Mouse (Mus musculus) pancreas, adult 10 weeks (tissue): ENCODE measurements around the gene Gm15557. TPM values are rescaled to one million over a fixed set of nuclear protein-coding genes. Genes with fewer than 3 reads are reported as not detected.

Source experiments
- polyA plus RNA-seq: library from polyadenylated mRNA; stranded (reverse); fragments of 350-450 nt; fragmentation: Illumina TruSeq; extraction: RNeasy Lipid Tissue Mini Kit (QIAGEN cat#74804); gene quantifications from one replicate; pipeline ENCODE4 v1.2.3, GENCODE M21; 2015; ENCODE audit warnings: low read depth, low replicate concordance; ENCODE audit not compliant: insufficient read depth

The Gm15557 gene
- polyA plus RNA-seq, result not detected

GRCm38 (mm10) chr2:155940681-155941080 lies at the start of gene Gm15557:
Gene Gm15557 (plus strand): TSS chr2:155940728.

DNA sequence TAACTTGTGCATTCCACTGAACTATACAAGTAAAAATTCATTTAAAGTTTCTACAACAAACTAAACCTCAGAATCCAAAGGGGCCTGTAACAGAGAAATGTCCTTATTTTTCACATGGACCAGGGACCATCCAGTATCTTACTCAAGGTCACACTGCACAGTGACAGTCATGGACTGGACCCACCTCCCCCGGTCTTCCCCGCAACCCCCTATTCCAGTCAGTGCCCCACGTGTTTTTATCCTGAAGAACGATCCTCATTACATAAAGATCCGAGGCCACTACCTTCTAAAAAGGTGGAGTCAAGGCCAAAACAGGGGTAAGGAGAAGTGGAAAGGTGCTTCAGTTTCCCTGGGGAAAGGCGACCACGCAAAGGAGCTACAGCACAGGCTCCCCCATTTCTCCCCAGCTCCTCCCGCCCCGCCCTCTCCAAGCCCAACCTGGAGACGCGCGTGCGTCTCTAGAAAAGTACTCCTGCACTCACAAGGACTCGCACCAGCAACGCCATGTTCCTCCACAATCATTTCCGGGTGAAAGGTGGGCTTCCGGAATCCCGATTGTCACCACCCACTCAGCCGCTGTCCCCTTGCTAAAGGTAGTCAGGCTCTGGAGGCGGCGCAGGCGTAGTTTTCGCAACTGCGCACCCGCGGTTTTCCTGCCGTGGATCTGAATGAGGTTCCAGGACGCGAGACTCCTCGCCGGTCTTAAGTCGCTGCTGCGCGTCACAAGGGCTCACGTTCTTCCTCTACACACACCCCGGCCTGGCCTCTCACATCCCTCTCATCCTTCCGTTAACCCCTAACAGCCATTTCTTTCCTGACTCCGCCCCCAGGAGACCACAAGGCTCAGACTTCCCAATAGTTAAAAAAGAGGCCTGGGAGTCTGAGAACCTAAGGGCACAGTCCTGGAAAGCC lies 10.7 kb upstream of the Gm15557 start, which contains the start of gene Uqcc1:
Uqcc1 (minus strand) TSS at position 780 of the 912 bp plus-strand sequence.

GRCm38 (mm10) chr2:155945124-155945523 lies 4.6 kb downstream of the Gm15557 start, which contains the start of gene Gdf5:
Gene Gdf5 (minus strand): TSS chr2:155945367.

GRCm38 (mm10) chr2:155956134-155957059 lies 15.9 kb downstream of the Gm15557 start, which contains the start of gene Cep250:
Gene Cep250 (plus strand): TSS chr2:155956458.

Other genes with a start within 250 kb of the Gm15557 start
- 34.8 TPM for gene Trpc4ap, start 248.3 kb upstream of the Gm15557 start, polyA plus RNA-seq
- gene Edem2, start 211.3 kb upstream of the Gm15557 start, polyA plus RNA-seq, result 84.1 TPM
- gene Gm17581, start 204.9 kb upstream of the Gm15557 start, polyA plus RNA-seq, result not detected
- 6.8 TPM for gene Procr, start 189.6 kb upstream of the Gm15557 start, polyA plus RNA-seq
- gene Mmp24, start 165.4 kb upstream of the Gm15557 start, polyA plus RNA-seq, result 0.30 TPM
- gene BC029722, start 121.3 kb upstream of the Gm15557 start, polyA plus RNA-seq, result 13.2 TPM
- gene Eif6, start 113.8 kb upstream of the Gm15557 start, polyA plus RNA-seq, result 16.0 TPM
- gene Fam83c, start 105.9 kb upstream of the Gm15557 start, polyA plus RNA-seq, result not detected
- gene Uqcc1, start 10.4 kb upstream of the Gm15557 start, polyA plus RNA-seq, result 6.6 TPM
- not detected for gene Gdf5, start 4.6 kb downstream of the Gm15557 start, polyA plus RNA-seq
- gene Cep250, start 15.7 kb downstream of the Gm15557 start, polyA plus RNA-seq, result 3.5 TPM
- 1.3 TPM for gene 6430550D23Rik, start 67.2 kb downstream of the Gm15557 start, polyA plus RNA-seq
- gene Ergic3, start 67.3 kb downstream of the Gm15557 start, polyA plus RNA-seq, result 61.6 TPM
- gene Fer1l4, start 112.2 kb downstream of the Gm15557 start, polyA plus RNA-seq, result not detected
- not detected for gene Spag4, start 124.4 kb downstream of the Gm15557 start, polyA plus RNA-seq
- gene Cpne1, start 171.2 kb downstream of the Gm15557 start, polyA plus RNA-seq, result 7.9 TPM
- gene Rbm12, start 171.2 kb downstream of the Gm15557 start, polyA plus RNA-seq, result 2.7 TPM
- 1.1 TPM for gene Gm28036, start 186.4 kb downstream of the Gm15557 start, polyA plus RNA-seq
- 73.2 TPM for gene Romo1, start 203.3 kb downstream of the Gm15557 start, polyA plus RNA-seq
- gene Nfs1, start 203.5 kb downstream of the Gm15557 start, polyA plus RNA-seq, result 16.7 TPM
- 104 TPM for gene Rbm39, start 239.5 kb downstream of the Gm15557 start, polyA plus RNA-seq